Mouse (Mus musculus) urinary bladder, postnatal 10 days (tissue): ENCODE measurements around the gene Dnttip1.

ENCODE experiments used
- DNase-seq: peaks from one replicate; pipeline ENCODE4 v3.0.0; 2022; ENCODE audit warnings: low spot score

The Dnttip1 gene

GRCm38 (mm10) chr2:164805332-164805718, 59.5 kb downstream of the Dnttip1 start:
- DNase-seq = no peak

- no peak for DNase-seq
These were observed 60.8 kb downstream of the Dnttip1 start for GRCm38 (mm10) chr2:164806614-164807013.

GRCm38 (mm10) chr2:164813557-164813956, 67.8 kb downstream of the Dnttip1 start:
- no peak for DNase-seq

- no peak for DNase-seq
These were observed 69.6 kb downstream of the Dnttip1 start for GRCm38 (mm10) chr2:164815348-164815747.

- DNase-seq = no peak
These were observed 70.0 kb downstream of the Dnttip1 start for GRCm38 (mm10) chr2:164815821-164816220.

- DNase-seq = no peak
These were observed 71.4 kb downstream of the Dnttip1 start for GRCm38 (mm10) chr2:164817206-164817605.

- no peak for DNase-seq
These were observed 71.9 kb downstream of the Dnttip1 start for GRCm38 (mm10) chr2:164817703-164818102.
